In genomic region chr6:115773966-115774413, GRCm38 (mm10) we compare ENCODE assay signal across 8 mouse cellular contexts. TPM values are rescaled to one million over a fixed set of nuclear protein-coding genes. Genes with fewer than 3 reads are reported as not detected.
DNase-seq lines count a peak whose midpoint lies in the region; ATAC-seq and TF ChIP-seq lines count a peak whose summit lies in the region.

No protein-coding gene starts in this region.

- TF ChIP-seq RAD21 in MEL (IDR thresholded peaks at IDR 0.05; ENCODE audit: low read depth, low read length) = no peak

- H3K79me2 ChIP-seq in MEL (ENCODE audit: control insufficient read depth, insufficient read depth, low read length, poor library complexity) = 0 out of 2 replicates have a peak, but pooled peaks cover 2% of the 10 kb centered on the region

- peak overlapping the region; percentile 26 for H3K9ac ChIP-seq in MEL (ENCODE audit: control insufficient read depth, low read depth, low read length, poor library complexity, severe bottlenecking)
- H3K9ac ChIP-seq in embryonic facial prominence, embryonic 13.5 days = peak overlapping the region; percentile 66
- peak overlapping the region; percentile 33; the same call in 1 of the 2 replicates for H3K9ac ChIP-seq in hindbrain, postnatal 0 days (replicated peaks; ENCODE audit: low read length)
- no peak overlapping the region for H3K9ac ChIP-seq in lung, postnatal 0 days (replicated peaks; ENCODE audit: low read depth)
- H3K9ac ChIP-seq in stomach, embryonic 14.5 days (replicated peaks; ENCODE audit: low read depth, low read length) = no peak overlapping the region

- TF ChIP-seq CTCF in MEL (IDR thresholded peaks at IDR 0.05 in 2 of 3, conservative IDR thresholded peaks at IDR 0.05 in 1 of 3; ENCODE audit: control insufficient read depth in 1 of 3, insufficient read depth in 1 of 3, low read depth in 2 of 3, low read length in 3 of 3, poor library complexity in 1 of 3, severe bottlenecking in 1 of 3) = no peak
- TF ChIP-seq CTCF in hindbrain, postnatal 0 days (IDR thresholded peaks at IDR 0.05; ENCODE audit: low read depth) = no peak
- 0 out of 2 replicates have a peak, but pooled peaks have one; percentile 10 for TF ChIP-seq CTCF in lung, postnatal 0 days (IDR thresholded peaks at IDR 0.05)

- peak overlapping the region; percentile 93 for H3K4me2 ChIP-seq in embryonic facial prominence, embryonic 13.5 days
- H3K4me2 ChIP-seq in hindbrain, postnatal 0 days (ENCODE audit: low read depth, low read length) = peak overlapping the region; percentile 75
- H3K4me2 ChIP-seq in lung, postnatal 0 days (replicated peaks; ENCODE audit: low read depth, low read length) = peak overlapping the region; percentile 90
- peak overlapping the region; percentile 58 for H3K4me2 ChIP-seq in stomach, embryonic 14.5 days (replicated peaks; ENCODE audit: low read depth, low read length)

- H3K4me1 ChIP-seq in MEL (ENCODE audit: control insufficient read depth in 1 of 2, insufficient read depth in 2 of 2, low read length in 2 of 2) = peaks cover 6 to 21% of the 10 kb centered on the region in 2 experiments
- H3K4me1 ChIP-seq in embryonic facial prominence, embryonic 13.5 days = peaks cover 23% of the 10 kb centered on the region
- H3K4me1 ChIP-seq in hindbrain, postnatal 0 days (ENCODE audit: insufficient read depth, low read length) = peaks cover 21% of the 10 kb centered on the region
- H3K4me1 ChIP-seq in lung, postnatal 0 days (ENCODE audit: insufficient read depth, low read depth, low read length) = peaks cover 10% of the 10 kb centered on the region; the same call in 1 of the 2 replicates
- H3K4me1 ChIP-seq in stomach, embryonic 14.5 days (ENCODE audit: control insufficient read depth, insufficient read depth, low read length) = peaks cover 16% of the 10 kb centered on the region

- WGBS in embryonic facial prominence, embryonic 13.5 days = 2% methylated on average over 14 of the region's 14 CpGs
- 0% methylated on average over 14 of the region's 14 CpGs for WGBS in hindbrain, postnatal 0 days
- WGBS in lung, postnatal 0 days = 2% methylated on average over 14 of the region's 14 CpGs
- WGBS in stomach, embryonic 14.5 days = under 1% methylated on average over 14 of the region's 14 CpGs

- TF ChIP-seq EP300 in MEL (IDR thresholded peaks at IDR 0.05; ENCODE audit: low read depth in 1 of 2, low read length in 2 of 2) = no peak
- no peak for TF ChIP-seq EP300 in lung, postnatal 0 days (IDR thresholded peaks at IDR 0.05)

- H3K9me3 ChIP-seq in MEL (replicated peaks; ENCODE audit: insufficient read depth, low read length) = no peaks in the 10 kb centered on the region
- H3K9me3 ChIP-seq in embryonic facial prominence, embryonic 13.5 days = no peaks in the 10 kb centered on the region
- H3K9me3 ChIP-seq in hindbrain, postnatal 0 days (ENCODE audit: low read length) = no peaks in the 10 kb centered on the region
- no peaks in the 10 kb centered on the region for H3K9me3 ChIP-seq in lung, postnatal 0 days (ENCODE audit: low read length)
- no peaks in the 10 kb centered on the region for H3K9me3 ChIP-seq in stomach, embryonic 14.5 days (ENCODE audit: control insufficient read depth, low read depth, low read length)

- no peaks in the 10 kb centered on the region for H3K27me3 ChIP-seq in MEL (ENCODE audit: control insufficient read depth in 1 of 2, insufficient read depth in 2 of 2, low read length in 2 of 2)
- no peaks in the 10 kb centered on the region for H3K27me3 ChIP-seq in embryonic facial prominence, embryonic 13.5 days
- no peaks in the 10 kb centered on the region for H3K27me3 ChIP-seq in hindbrain, postnatal 0 days (ENCODE audit: insufficient read depth, low read length)
- H3K27me3 ChIP-seq in lung, postnatal 0 days (replicated peaks; ENCODE audit: insufficient read depth, low read length) = no peaks in the 10 kb centered on the region
- H3K27me3 ChIP-seq in stomach, embryonic 14.5 days (ENCODE audit: control insufficient read depth, insufficient read depth, low read length) = no peaks in the 10 kb centered on the region

- peak overlapping the region; percentile 63 to 87 for H3K4me3 ChIP-seq in MEL (ENCODE audit: control insufficient read depth in 1 of 2, insufficient read depth in 1 of 2, low read depth in 2 of 2, low read length in 2 of 2)
- H3K4me3 ChIP-seq in embryonic facial prominence, embryonic 13.5 days = peak overlapping the region; percentile 81
- peak overlapping the region; percentile 65 for H3K4me3 ChIP-seq in hindbrain, postnatal 0 days (ENCODE audit: low read length)
- peak overlapping the region; percentile 58 for H3K4me3 ChIP-seq in lung, postnatal 0 days (ENCODE audit: low read depth, low read length)
- peak overlapping the region; percentile 69; the same call in 1 of the 2 replicates for H3K4me3 ChIP-seq in stomach, embryonic 14.5 days (ENCODE audit: low read depth, low read length)

- no peak overlapping the region for H3K27ac ChIP-seq in MEL (ENCODE audit: control insufficient read depth, low read depth, low read length)
- H3K27ac ChIP-seq in embryonic facial prominence, embryonic 13.5 days = peak overlapping the region; percentile 73
- peak overlapping the region; percentile 56; the same call in 1 of the 2 replicates for H3K27ac ChIP-seq in hindbrain, postnatal 0 days
- H3K27ac ChIP-seq in lung, postnatal 0 days (ENCODE audit: low read length) = no peak overlapping the region
- peak overlapping the region; percentile 21; the same call in 1 of the 2 replicates for H3K27ac ChIP-seq in stomach, embryonic 14.5 days (ENCODE audit: low read length)

- peak; percentile 27 for DNase-seq in gastrocnemius, adult 18-20 months (ENCODE audit: low spot score)
- no peak for DNase-seq in gastrocnemius, postnatal 25 days
- peak; percentile 74 for DNase-seq in MEL (ENCODE audit: low read depth, low spot score)
- peak; percentile 54 for DNase-seq in hindbrain, postnatal 0 days (ENCODE audit: low spot score)
- DNase-seq in lung, postnatal 0 days (ENCODE audit: low spot score) = peak; percentile 60
- DNase-seq in left cerebral cortex, postnatal 14 days (ENCODE audit: low spot score in 2 of 2) = no peak

- ATAC-seq in embryonic facial prominence, embryonic 13.5 days (ENCODE audit: insufficient number of reproducible peaks, insufficient read depth, low FRiP score, low TSS enrichment, low read depth) = peak; percentile 70; the same call in 1 of the 2 replicates
- peak; percentile 77; the same call in 1 of the 2 replicates for ATAC-seq in hindbrain, postnatal 0 days
- ATAC-seq in lung, postnatal 0 days = peak; percentile 58; the same call in 1 of the 2 replicates
- peak; percentile 78; the same call in 1 of the 2 replicates for ATAC-seq in stomach, embryonic 14.5 days (ENCODE audit: insufficient number of reproducible peaks, insufficient read depth, low FRiP score, low read depth)

- H3K36me3 ChIP-seq in MEL (ENCODE audit: control insufficient read depth in 1 of 2, insufficient read depth in 2 of 2, low read length in 2 of 2) = peaks cover 0 to 19% of the 10 kb centered on the region in 2 experiments; a peak in 2 of 4 replicates
- peaks cover 9% of the 10 kb centered on the region for H3K36me3 ChIP-seq in embryonic facial prominence, embryonic 13.5 days
- H3K36me3 ChIP-seq in hindbrain, postnatal 0 days (ENCODE audit: insufficient read depth, low read length) = peaks cover 2% of the 10 kb centered on the region; the same call in 1 of the 2 replicates
- H3K36me3 ChIP-seq in lung, postnatal 0 days (ENCODE audit: insufficient read depth, low read length) = no peaks in the 10 kb centered on the region
- H3K36me3 ChIP-seq in stomach, embryonic 14.5 days (ENCODE audit: control insufficient read depth, insufficient read depth, low read length) = 0 out of 2 replicates have a peak, but pooled peaks cover 2% of the 10 kb centered on the region

- TF ChIP-seq POLR2A in MEL (IDR thresholded peaks at IDR 0.05; ENCODE audit: control insufficient read depth in 1 of 2, insufficient read depth in 1 of 2, low read depth in 1 of 2, low read length in 2 of 2, poor library complexity in 1 of 2) = no peak

- intact Hi-C loops in left cerebral cortex, postnatal 14 days (cut with DNase I) = no loop called here

RNA-seq across cellular contexts. Expression of gene Cand2, which starts 0.3 kb away (rescaled TPM):
- 10 to 100 TPM; 74.8 to 78.7 TPM for total RNA-seq in gastrocnemius, adult 18-20 months (2021)
- total RNA-seq in gastrocnemius, postnatal 25 days (2021) = 10 to 100 TPM; 61.9 to 64.2 TPM
- total RNA-seq in MEL (2012; rRNA removed) = 1.8 and 2.4 TPM in 2 replicates
- polyA plus RNA-seq in MEL (2012; ENCODE audit: insufficient read depth in 1 of 2, insufficient read length in 2 of 2, low read depth in 1 of 2, low replicate concordance in 2 of 2, missing spikeins in 1 of 2) = 1 to 10 TPM in 1 of 2 experiments, not detected in 1; 6.6 TPM
- polyA plus RNA-seq in embryonic facial prominence, embryonic 13.5 days (2015; fragmentation: Nextera tagmentation; extraction: Ambion mirVana) = 42.2 and 45.8 TPM in 2 replicates
- 10.5 and 12.5 TPM in 2 replicates for total RNA-seq in hindbrain, postnatal 0 days (2014; rRNA removed)
- 4.5 and 5.5 TPM in 2 replicates for polyA plus RNA-seq in hindbrain, postnatal 0 days (2015; fragmentation: Nextera tagmentation; extraction: Ambion mirVana)
- 2.5 and 3.0 TPM in 2 replicates for polyA plus RNA-seq in lung, postnatal 0 days (2015; fragmentation: Nextera tagmentation; extraction: Ambion mirVana)
- 27.7 and 31.0 TPM in 2 replicates for polyA plus RNA-seq in stomach, embryonic 14.5 days (2014; fragmentation: Nextera tagmentation; extraction: Ambion mirVana)
- 1 to 10 TPM; 2.0 to 2.6 TPM for total RNA-seq in left cerebral cortex, postnatal 14 days (2021)

RNA-seq across cellular contexts. Expression of gene Tmem40, which starts 11.8 kb away (rescaled TPM):
- under 1 TPM in 1 of 2 experiments, not detected in 1; 0.43 TPM for total RNA-seq in gastrocnemius, adult 18-20 months (2021)
- under 1 TPM; 0.35 to 0.43 TPM for total RNA-seq in gastrocnemius, postnatal 25 days (2021)
- 10.9 and 13.8 TPM in 2 replicates for total RNA-seq in MEL (2012; rRNA removed)
- polyA plus RNA-seq in MEL (2012; ENCODE audit: insufficient read depth in 1 of 2, insufficient read length in 2 of 2, low read depth in 1 of 2, low replicate concordance in 2 of 2, missing spikeins in 1 of 2) = 10 to 100 TPM in 1 of 2 experiments, not detected in 1; 16.4 TPM
- polyA plus RNA-seq in embryonic facial prominence, embryonic 13.5 days (2015; fragmentation: Nextera tagmentation; extraction: Ambion mirVana) = 3.7 and 4.2 TPM in 2 replicates
- total RNA-seq in hindbrain, postnatal 0 days (2014; rRNA removed) = 0.68 and 2.5 TPM in 2 replicates
- polyA plus RNA-seq in hindbrain, postnatal 0 days (2015; fragmentation: Nextera tagmentation; extraction: Ambion mirVana) = 2.5 and 2.9 TPM in 2 replicates
- polyA plus RNA-seq in lung, postnatal 0 days (2015; fragmentation: Nextera tagmentation; extraction: Ambion mirVana) = 4.9 and 5.5 TPM in 2 replicates
- polyA plus RNA-seq in stomach, embryonic 14.5 days (2014; fragmentation: Nextera tagmentation; extraction: Ambion mirVana) = 3.3 and 4.8 TPM in 2 replicates
- 1 to 10 TPM; 2.1 TPM for total RNA-seq in left cerebral cortex, postnatal 14 days (2021)

RNA-seq across cellular contexts. Expression of gene Rpl32, which starts 34.6 kb away (rescaled TPM):
- total RNA-seq in gastrocnemius, adult 18-20 months (2021) = 100 to 1,000 TPM; 568 to 577 TPM
- total RNA-seq in gastrocnemius, postnatal 25 days (2021) = 100 to 1,000 TPM; 536 to 577 TPM
- 4,686 and 5,400 TPM in 2 replicates for total RNA-seq in MEL (2012; rRNA removed)
- polyA plus RNA-seq in MEL (2012; ENCODE audit: insufficient read depth in 1 of 2, insufficient read length in 2 of 2, low read depth in 1 of 2, low replicate concordance in 2 of 2, missing spikeins in 1 of 2) = 1,000 to 10,000 TPM in 1 of 2 experiments, not detected in 1; 4,514 TPM
- polyA plus RNA-seq in embryonic facial prominence, embryonic 13.5 days (2015; fragmentation: Nextera tagmentation; extraction: Ambion mirVana) = 2,295 and 2,526 TPM in 2 replicates
- 790 and 802 TPM in 2 replicates for total RNA-seq in hindbrain, postnatal 0 days (2014; rRNA removed)
- 1,119 and 1,169 TPM in 2 replicates for polyA plus RNA-seq in hindbrain, postnatal 0 days (2015; fragmentation: Nextera tagmentation; extraction: Ambion mirVana)
- 1,730 and 1,790 TPM in 2 replicates for polyA plus RNA-seq in lung, postnatal 0 days (2015; fragmentation: Nextera tagmentation; extraction: Ambion mirVana)
- 2,694 and 2,736 TPM in 2 replicates for polyA plus RNA-seq in stomach, embryonic 14.5 days (2014; fragmentation: Nextera tagmentation; extraction: Ambion mirVana)
- 100 to 1,000 TPM; 508 TPM for total RNA-seq in left cerebral cortex, postnatal 14 days (2021)

Comparison
In these comparisons a context has a peak if more than half of its experiments do, and no peak if none do; other contexts are left out.
1. DNase-seq: peak in gastrocnemius, adult 18-20 months (single experiment), MEL (single experiment), hindbrain, postnatal 0 days (single experiment) and lung, postnatal 0 days (single experiment); none in gastrocnemius, postnatal 25 days (single experiment) and left cerebral cortex, postnatal 14 days (0 of 2).
2. H3K27ac ChIP-seq: peak in embryonic facial prominence, embryonic 13.5 days (single experiment), hindbrain, postnatal 0 days (single experiment) and stomach, embryonic 14.5 days (single experiment); none in MEL (single experiment) and lung, postnatal 0 days (single experiment).
3. H3K9ac ChIP-seq: peak in MEL (single experiment), embryonic facial prominence, embryonic 13.5 days (single experiment) and hindbrain, postnatal 0 days (single experiment); none in lung, postnatal 0 days (single experiment) and stomach, embryonic 14.5 days (single experiment).
4. Peak in every context shown above with its lines, with median percentiles within 50 percentile points of each other: H3K4me3 ChIP-seq, ATAC-seq and H3K4me2 ChIP-seq.